In the genomic region with DNA sequence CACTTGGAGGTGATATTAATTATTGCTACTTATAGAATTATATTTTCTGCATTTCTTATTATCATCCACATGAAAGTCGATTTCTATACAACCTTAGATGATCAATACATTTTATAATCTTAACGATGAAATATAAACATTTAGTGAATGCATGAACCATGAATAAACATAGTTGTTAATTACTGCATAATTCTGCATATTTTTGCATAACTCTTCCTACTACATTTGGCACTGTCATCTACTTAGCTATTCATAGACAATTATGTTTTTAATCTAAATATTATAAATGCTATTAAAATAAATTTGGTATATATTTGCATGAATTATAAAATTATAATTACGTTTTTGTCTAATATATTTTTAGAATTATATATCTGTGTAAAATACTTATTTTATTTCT, we compare ENCODE assay signal across 32 mouse cellular contexts.
"Had no signal": no experiment of that assay in that cellular context is flagged by ENCODE, and none has a peak within 500 bp of the region (broad histone marks: within the 10 kb centered on the region; RNA-seq: fewer than 3 reads in every experiment).

No protein-coding gene starts in this region.

- H3K4me2 ChIP-seq: limb, embryonic 12.5 days; limb, embryonic 13.5 days; limb, embryonic 15.5 days; liver, embryonic 11.5 days; liver, embryonic 12.5 days; liver, embryonic 13.5 days; liver, embryonic 15.5 days; lung, embryonic 14.5 days; lung, embryonic 15.5 days; midbrain, embryonic 11.5 days; midbrain, embryonic 12.5 days; midbrain, embryonic 13.5 days; midbrain, embryonic 15.5 days; neural tube, embryonic 12.5 days; neural tube, embryonic 13.5 days had no signal

- H3K9ac ChIP-seq: limb, embryonic 12.5 days; limb, embryonic 13.5 days; limb, embryonic 15.5 days; liver, embryonic 12.5 days; liver, embryonic 13.5 days; liver, embryonic 14.5 days; liver, embryonic 15.5 days; liver, postnatal 0 days; lung, embryonic 14.5 days; lung, embryonic 15.5 days; midbrain, embryonic 12.5 days; midbrain, embryonic 13.5 days; midbrain, embryonic 15.5 days; neural tube, embryonic 12.5 days; neural tube, embryonic 13.5 days had no signal

- DNase-seq: left cerebral cortex, postnatal 4 days; liver; liver, embryonic 13.5 days; liver, postnatal 0 days; lung, adult 18-20 months; lung, adult 2 months; lung, embryonic 14.5 days; lung, postnatal 10 days; lung, postnatal 14 days; lung, postnatal 36 days; lung, postnatal 4 days had no signal

- H3K4me3 ChIP-seq: limb, embryonic 10.5 days; limb, embryonic 12.5 days; limb, embryonic 13.5 days; limb, embryonic 15.5 days; liver, embryonic 12.5 days; liver, embryonic 13.5 days; liver, embryonic 15.5 days; lung, embryonic 15.5 days; megakaryocyte, embryonic 14.5 days; midbrain, embryonic 10.5 days; midbrain, embryonic 12.5 days; midbrain, embryonic 13.5 days; midbrain, embryonic 15.5 days; myocyte; neural tube, embryonic 12.5 days; neural tube, embryonic 13.5 days had no signal

- H3K27ac ChIP-seq: limb, embryonic 10.5 days; limb, embryonic 12.5 days; limb, embryonic 13.5 days; limb, embryonic 15.5 days; liver, embryonic 12.5 days; liver, embryonic 13.5 days; liver, embryonic 14.5 days; liver, embryonic 15.5 days; lung, embryonic 15.5 days; macrophage; midbrain, embryonic 10.5 days; midbrain, embryonic 12.5 days; midbrain, embryonic 13.5 days; midbrain, embryonic 15.5 days; neural tube, embryonic 12.5 days; neural tube, embryonic 13.5 days had no signal

- H3K36me3 ChIP-seq: limb, embryonic 10.5 days; limb, embryonic 12.5 days; limb, embryonic 13.5 days; limb, embryonic 15.5 days; liver, embryonic 12.5 days; liver, embryonic 13.5 days; liver, embryonic 15.5 days; lung, embryonic 15.5 days; midbrain, embryonic 10.5 days; midbrain, embryonic 12.5 days; midbrain, embryonic 13.5 days; midbrain, embryonic 15.5 days; neural tube, embryonic 12.5 days; neural tube, embryonic 13.5 days had no signal

- H3K9me3 ChIP-seq: limb, embryonic 10.5 days; limb, embryonic 12.5 days; limb, embryonic 13.5 days; limb, embryonic 15.5 days; liver, embryonic 12.5 days; liver, embryonic 13.5 days; liver, embryonic 15.5 days; lung, embryonic 15.5 days; megakaryocyte, embryonic 14.5 days; midbrain, embryonic 10.5 days; midbrain, embryonic 12.5 days; midbrain, embryonic 13.5 days; midbrain, embryonic 15.5 days; neural tube, embryonic 12.5 days; neural tube, embryonic 13.5 days had no signal

- H3K4me1 ChIP-seq: limb, embryonic 10.5 days; limb, embryonic 12.5 days; limb, embryonic 13.5 days; limb, embryonic 15.5 days; liver, embryonic 12.5 days; liver, embryonic 13.5 days; liver, embryonic 15.5 days; lung, embryonic 15.5 days; megakaryocyte, embryonic 14.5 days; midbrain, embryonic 10.5 days; midbrain, embryonic 12.5 days; midbrain, embryonic 13.5 days; midbrain, embryonic 15.5 days; neural tube, embryonic 12.5 days; neural tube, embryonic 13.5 days had no signal

- H3K27me3 ChIP-seq: limb, embryonic 12.5 days; limb, embryonic 13.5 days; limb, embryonic 15.5 days; liver, embryonic 12.5 days; liver, embryonic 13.5 days; liver, embryonic 15.5 days; lung, embryonic 15.5 days; megakaryocyte, embryonic 14.5 days; midbrain, embryonic 12.5 days; midbrain, embryonic 13.5 days; midbrain, embryonic 15.5 days; neural tube, embryonic 12.5 days; neural tube, embryonic 13.5 days had no signal

- ATAC-seq: liver, embryonic 12.5 days; liver, postnatal 0 days; lung, postnatal 0 days; midbrain, embryonic 13.5 days; midbrain, embryonic 15.5 days; midbrain, embryonic 16.5 days had no signal
